Mouse (Mus musculus): ENCODE measurements around the gene Olfr1065. TPM values are rescaled to one million over a fixed set of nuclear protein-coding genes. Genes with fewer than 3 reads are reported as not detected.
"Not testable (repeated sequence)": the region's sequence is repeated elsewhere in the genome, so short reads cannot be mapped to it uniquely, and the experiment has no call there.

Gene Olfr1065
- polyA plus RNA-seq (2014; fragmentation: Nextera tagmentation; extraction: Ambion mirVana) = not detected in 2 replicates

DNA sequence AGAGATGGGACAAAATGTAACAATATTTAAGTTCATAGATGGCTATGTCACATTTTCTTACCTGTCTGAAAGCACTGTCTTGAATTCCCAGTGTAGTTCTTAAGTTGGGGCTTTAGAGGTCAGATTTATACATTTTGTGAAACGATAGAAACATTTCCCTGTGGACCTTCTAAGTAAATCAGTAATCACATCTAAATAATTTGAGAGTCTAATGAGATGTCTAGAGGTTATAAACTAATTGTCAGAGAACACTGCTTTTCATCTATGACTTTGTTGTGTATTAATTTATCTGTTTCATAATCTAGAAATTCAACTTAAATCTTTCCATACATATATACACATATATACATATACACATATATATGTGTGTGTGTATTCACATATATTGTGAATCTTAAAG, at the start of gene Olfr1065:
Gene Olfr1065, minus strand, starts transcription at position 101 of the 400 bp plus-strand sequence.
- not testable (repeated sequence) for DNase-seq (ENCODE audit: low spot score); H3K27me3 ChIP-seq (ENCODE audit: control insufficient read depth, insufficient read depth, low read length); H3K9ac ChIP-seq (replicated peaks; ENCODE audit: low read length); H3K4me1 ChIP-seq (ENCODE audit: control insufficient read depth, insufficient read depth, low read length); H3K36me3 ChIP-seq (replicated peaks; ENCODE audit: control insufficient read depth, insufficient read depth, low read depth, low read length); H3K27ac ChIP-seq (replicated peaks; ENCODE audit: low read depth, low read length); H3K4me2 ChIP-seq (ENCODE audit: low read depth, low read length); H3K4me3 ChIP-seq (ENCODE audit: low read depth, low read length); H3K9me3 ChIP-seq (replicated peaks; ENCODE audit: control insufficient read depth, low read length); ATAC-seq (replicated peaks; ENCODE audit: insufficient number of reproducible peaks, low FRiP score, low TSS enrichment, low read depth)
- WGBS = no CpG with 5 or more reads among the region's 1 CpGs

DNA sequence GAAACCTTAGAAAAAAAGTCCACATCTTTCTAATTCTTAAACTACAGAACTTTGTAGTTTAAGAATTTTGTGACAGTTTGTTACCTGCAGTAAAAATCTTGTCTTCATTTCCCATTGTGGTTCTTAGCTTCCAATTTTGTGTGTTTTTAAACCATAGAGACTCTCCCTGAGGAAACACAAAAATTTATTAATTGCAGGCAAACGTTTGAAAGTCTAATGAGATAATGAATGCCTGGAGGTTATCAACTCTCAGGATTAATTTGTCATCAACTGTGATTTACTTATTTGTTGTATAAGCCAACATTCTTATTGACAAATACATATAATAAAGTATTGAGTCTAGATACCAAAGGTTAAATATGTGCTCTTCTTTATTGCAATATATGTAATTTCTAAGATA, 36.9 kb upstream of the Olfr1065 start, which contains the start of gene Olfr228:
Gene Olfr228, minus strand, starts transcription at position 101 of the 400 bp plus-strand sequence.
- no peaks in the 10 kb centered on the region for H3K36me3 ChIP-seq (replicated peaks; ENCODE audit: control insufficient read depth, insufficient read depth, low read depth, low read length)
- no peak within 1 kb of the TSS for H3K4me3 ChIP-seq (ENCODE audit: low read depth, low read length)
- DNase-seq (ENCODE audit: low spot score) (no peak), ATAC-seq (replicated peaks; ENCODE audit: insufficient number of reproducible peaks, low FRiP score, low TSS enrichment, low read depth) (no peak)
- no peaks in the 10 kb centered on the region for H3K27me3 ChIP-seq (ENCODE audit: control insufficient read depth, insufficient read depth, low read length)
- no peak within 1 kb of the TSS for H3K27ac ChIP-seq (replicated peaks; ENCODE audit: low read depth, low read length)
- H3K4me1 ChIP-seq (ENCODE audit: control insufficient read depth, insufficient read depth, low read length) = no peaks in the 10 kb centered on the region
- H3K4me2 ChIP-seq (ENCODE audit: low read depth, low read length) = no peak within 1 kb of the TSS
- no peak within 1 kb of the TSS for H3K9ac ChIP-seq (replicated peaks; ENCODE audit: low read length)
- 28% methylated on average over 1 of the region's 1 CpGs for WGBS
- H3K9me3 ChIP-seq (replicated peaks; ENCODE audit: control insufficient read depth, low read length) = no peaks in the 10 kb centered on the region

DNA sequence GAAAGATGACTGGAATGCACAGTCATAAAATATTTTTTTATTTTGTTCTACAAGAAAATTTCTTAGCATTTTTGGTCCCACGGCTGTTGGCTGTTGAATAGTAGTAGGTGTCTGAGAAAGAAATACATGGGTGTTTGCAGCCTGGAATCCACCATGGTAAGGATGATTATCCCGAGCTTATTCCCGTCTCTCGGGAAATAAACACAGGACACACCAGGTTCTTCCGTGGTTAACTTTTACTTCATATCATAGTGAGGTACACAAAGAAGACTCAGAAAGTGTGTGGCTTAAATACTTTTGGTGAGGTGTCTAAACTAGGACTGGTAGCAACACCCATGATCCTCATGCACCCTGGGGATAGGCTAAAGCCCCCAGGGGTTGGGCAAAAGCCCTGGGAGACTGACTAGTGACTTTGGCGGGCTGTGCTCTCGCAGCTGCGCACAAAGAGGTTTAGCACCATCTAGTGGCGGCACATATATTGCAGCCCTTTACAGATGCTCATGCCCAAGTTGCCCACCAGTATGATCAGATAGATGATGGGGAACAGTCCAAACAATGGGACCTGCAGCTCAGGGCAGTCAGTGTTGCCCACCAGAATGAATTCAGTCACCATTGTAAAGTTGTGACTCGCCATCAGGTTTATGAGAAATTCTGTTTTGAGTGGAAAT, 14.2 kb upstream of the Olfr1065 start:
- H3K36me3 ChIP-seq (replicated peaks; ENCODE audit: control insufficient read depth, insufficient read depth, low read depth, low read length) = no peaks in the 10 kb centered on the region
- no peaks in the 10 kb centered on the region for H3K27me3 ChIP-seq (ENCODE audit: control insufficient read depth, insufficient read depth, low read length)
- no peaks in the 10 kb centered on the region for H3K9me3 ChIP-seq (replicated peaks; ENCODE audit: control insufficient read depth, low read length)
- WGBS = 39% methylated on average over 10 of the region's 10 CpGs
- no peaks in the 10 kb centered on the region for H3K4me1 ChIP-seq (ENCODE audit: control insufficient read depth, insufficient read depth, low read length)
- no peak overlapping the region for H3K27ac ChIP-seq (replicated peaks; ENCODE audit: low read depth, low read length)
- DNase-seq (ENCODE audit: low spot score) (peak; percentile 75), ATAC-seq (replicated peaks; ENCODE audit: insufficient number of reproducible peaks, low FRiP score, low TSS enrichment, low read depth) (0 out of 2 replicates have a peak, but pooled peaks have one; percentile 59)
- no peak overlapping the region for H3K4me3 ChIP-seq (ENCODE audit: low read depth, low read length)
- H3K4me2 ChIP-seq (ENCODE audit: low read depth, low read length) = no peak overlapping the region
- no peak overlapping the region for H3K9ac ChIP-seq (replicated peaks; ENCODE audit: low read length)

DNA sequence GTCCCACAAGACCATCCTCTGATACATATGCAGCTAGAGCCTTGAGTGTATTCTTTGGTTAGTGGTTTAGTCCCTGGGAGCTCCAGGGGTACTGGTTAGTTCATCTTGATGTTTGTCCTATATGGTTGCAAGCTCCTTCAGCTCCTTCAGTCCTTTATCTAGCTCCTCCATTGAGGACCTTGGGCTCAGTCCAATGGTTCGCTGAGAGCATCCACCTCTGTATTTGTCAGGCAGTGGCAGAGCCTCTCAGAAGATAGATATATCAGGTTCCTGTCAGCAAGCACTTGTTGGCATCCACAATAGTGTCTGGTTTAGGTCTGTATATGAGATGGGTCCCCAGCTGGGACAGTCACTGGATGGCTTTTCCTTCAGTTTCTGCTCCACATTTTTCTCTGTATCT, 10.0 kb upstream of the Olfr1065 start:
- 77% methylated on average over 1 of the region's 1 CpGs for WGBS
- Histone ChIP-seq H3K4me2 (ENCODE audit: low read depth, low read length) (no peak overlapping the region), H3K4me3 (ENCODE audit: low read depth, low read length) (no peak overlapping the region), H3K36me3 (replicated peaks; ENCODE audit: control insufficient read depth, insufficient read depth, low read depth, low read length) (no peaks in the 10 kb centered on the region), H3K27me3 (ENCODE audit: control insufficient read depth, insufficient read depth, low read length) (no peaks in the 10 kb centered on the region), H3K4me1 (ENCODE audit: control insufficient read depth, insufficient read depth, low read length) (no peaks in the 10 kb centered on the region), H3K9ac (replicated peaks; ENCODE audit: low read length) (no peak overlapping the region), H3K9me3 (replicated peaks; ENCODE audit: control insufficient read depth, low read length) (no peaks in the 10 kb centered on the region), H3K27ac (replicated peaks; ENCODE audit: low read depth, low read length) (no peak overlapping the region)
- no peak for DNase-seq (ENCODE audit: low spot score)
- no peak for ATAC-seq (replicated peaks; ENCODE audit: insufficient number of reproducible peaks, low FRiP score, low TSS enrichment, low read depth)

DNA sequence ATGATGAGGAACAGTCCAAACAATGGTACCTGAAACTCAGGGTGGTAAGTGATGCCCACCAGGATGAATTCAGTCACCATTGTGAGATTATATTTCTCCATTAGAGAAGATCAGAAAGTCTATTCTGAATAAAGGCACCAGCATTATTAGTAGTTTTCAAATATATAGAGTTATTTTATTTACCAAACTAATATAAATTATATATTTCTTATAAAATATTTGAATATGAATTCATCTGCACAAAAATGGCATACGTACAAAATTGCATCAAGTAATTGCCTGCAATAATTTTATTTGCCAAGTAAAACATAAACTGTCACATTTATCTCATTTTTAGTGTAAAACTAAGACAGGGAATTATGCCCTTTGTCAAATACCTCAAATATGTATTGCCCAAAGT, 5.8 kb upstream of the Olfr1065 start, which contains the start of gene Olfr1066:
Gene Olfr1066, minus strand, starts transcription at position 101 of the 400 bp plus-strand sequence.
- H3K27ac ChIP-seq (replicated peaks; ENCODE audit: low read depth, low read length) = no peak within 1 kb of the TSS
- no peak within 1 kb of the TSS for H3K9ac ChIP-seq (replicated peaks; ENCODE audit: low read length)
- H3K4me1 ChIP-seq (ENCODE audit: control insufficient read depth, insufficient read depth, low read length) = no peaks in the 10 kb centered on the region
- ATAC-seq (replicated peaks; ENCODE audit: insufficient number of reproducible peaks, low FRiP score, low TSS enrichment, low read depth) = no peak
- WGBS = 81% methylated on average over 1 of the region's 1 CpGs
- H3K9me3 ChIP-seq (replicated peaks; ENCODE audit: control insufficient read depth, low read length) = no peaks in the 10 kb centered on the region
- no peaks in the 10 kb centered on the region for H3K27me3 ChIP-seq (ENCODE audit: control insufficient read depth, insufficient read depth, low read length)
- DNase-seq (ENCODE audit: low spot score) = no peak
- H3K4me2 ChIP-seq (ENCODE audit: low read depth, low read length) = no peak within 1 kb of the TSS
- H3K36me3 ChIP-seq (replicated peaks; ENCODE audit: control insufficient read depth, insufficient read depth, low read depth, low read length) = no peaks in the 10 kb centered on the region
- H3K4me3 ChIP-seq (ENCODE audit: low read depth, low read length) = no peak within 1 kb of the TSS

DNA sequence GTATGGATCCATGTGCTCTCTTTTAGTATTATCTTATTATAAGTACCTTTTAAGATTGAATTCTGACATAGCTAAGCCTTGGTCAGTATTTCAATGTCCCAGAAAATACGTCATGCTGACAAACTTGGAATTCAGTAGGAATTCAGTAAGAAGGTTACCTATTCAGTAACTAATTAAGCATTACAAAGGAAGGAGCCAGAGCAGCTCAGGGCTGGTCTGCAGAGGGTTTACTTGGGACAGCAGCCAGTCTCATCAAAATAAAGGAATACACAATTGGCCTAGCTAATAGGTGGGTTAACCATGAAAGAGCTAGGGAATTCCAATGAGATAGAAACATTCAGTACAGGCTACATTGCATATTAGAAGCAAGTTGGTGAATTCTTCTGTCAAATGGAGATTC, 8.3 kb downstream of the Olfr1065 start:
- not testable (repeated sequence) for H3K36me3 ChIP-seq (replicated peaks; ENCODE audit: control insufficient read depth, insufficient read depth, low read depth, low read length); H3K4me2 ChIP-seq (ENCODE audit: low read depth, low read length); H3K4me3 ChIP-seq (ENCODE audit: low read depth, low read length); H3K9ac ChIP-seq (replicated peaks; ENCODE audit: low read length); H3K27me3 ChIP-seq (ENCODE audit: control insufficient read depth, insufficient read depth, low read length); H3K4me1 ChIP-seq (ENCODE audit: control insufficient read depth, insufficient read depth, low read length); ATAC-seq (replicated peaks; ENCODE audit: insufficient number of reproducible peaks, low FRiP score, low TSS enrichment, low read depth); H3K27ac ChIP-seq (replicated peaks; ENCODE audit: low read depth, low read length); H3K9me3 ChIP-seq (replicated peaks; ENCODE audit: control insufficient read depth, low read length); DNase-seq (ENCODE audit: low spot score)
- 73% methylated on average over 1 of the region's 1 CpGs for WGBS

DNA sequence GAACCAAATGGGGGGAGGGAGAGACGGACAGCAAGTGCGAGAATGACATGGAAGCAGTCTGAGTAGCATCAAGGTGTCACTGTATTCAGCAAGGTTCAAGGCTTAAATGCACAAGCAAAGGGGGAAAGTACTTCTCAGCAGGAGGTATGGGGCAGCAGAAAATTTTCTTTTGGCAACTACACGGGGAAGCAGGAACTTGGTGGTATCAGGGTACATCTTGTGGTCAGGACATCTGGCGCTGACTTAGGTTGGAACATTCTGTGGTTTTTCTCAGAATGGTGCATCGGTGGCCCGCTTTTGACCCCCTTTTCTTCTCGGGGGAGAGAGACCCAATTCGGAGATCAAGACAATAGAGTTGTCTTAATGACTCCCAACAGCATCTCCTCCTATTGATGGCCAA, 21.9 kb downstream of the Olfr1065 start:
- DNase-seq (ENCODE audit: low spot score); ATAC-seq (replicated peaks; ENCODE audit: insufficient number of reproducible peaks, low FRiP score, low TSS enrichment, low read depth); H3K4me3 ChIP-seq (ENCODE audit: low read depth, low read length); H3K27me3 ChIP-seq (ENCODE audit: control insufficient read depth, insufficient read depth, low read length); H3K36me3 ChIP-seq (replicated peaks; ENCODE audit: control insufficient read depth, insufficient read depth, low read depth, low read length); H3K9me3 ChIP-seq (replicated peaks; ENCODE audit: control insufficient read depth, low read length); H3K4me1 ChIP-seq (ENCODE audit: control insufficient read depth, insufficient read depth, low read length); H3K27ac ChIP-seq (replicated peaks; ENCODE audit: low read depth, low read length); H3K4me2 ChIP-seq (ENCODE audit: low read depth, low read length); H3K9ac ChIP-seq (replicated peaks; ENCODE audit: low read length): not testable (repeated sequence)
- 92% methylated on average over 8 of the region's 8 CpGs for WGBS

DNA sequence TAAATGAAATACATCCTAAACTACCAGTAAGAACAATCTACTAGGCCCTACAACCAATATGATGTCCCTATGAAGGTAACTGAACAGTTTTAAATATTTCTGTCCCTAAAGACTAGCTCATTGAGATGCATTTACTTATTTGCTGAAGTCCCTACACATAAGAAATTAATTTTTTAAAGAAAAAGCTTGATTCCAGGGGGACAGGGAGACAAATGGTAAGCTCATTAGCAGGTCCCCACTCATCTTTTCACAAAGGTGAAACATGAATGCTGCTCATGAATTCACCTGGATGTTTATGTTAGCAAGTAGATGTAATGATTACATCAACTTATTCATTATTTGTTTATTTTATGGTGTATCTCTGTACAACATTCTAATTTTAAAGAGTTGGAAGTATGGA, 23.7 kb downstream of the Olfr1065 start, which contains the start of gene Olfr1062:
Gene Olfr1062, minus strand, starts transcription at position 101 of the 400 bp plus-strand sequence.
- not testable (repeated sequence) for H3K27me3 ChIP-seq (ENCODE audit: control insufficient read depth, insufficient read depth, low read length); H3K27ac ChIP-seq (replicated peaks; ENCODE audit: low read depth, low read length); H3K4me1 ChIP-seq (ENCODE audit: control insufficient read depth, insufficient read depth, low read length); DNase-seq (ENCODE audit: low spot score); H3K4me3 ChIP-seq (ENCODE audit: low read depth, low read length); H3K9ac ChIP-seq (replicated peaks; ENCODE audit: low read length); ATAC-seq (replicated peaks; ENCODE audit: insufficient number of reproducible peaks, low FRiP score, low TSS enrichment, low read depth); H3K36me3 ChIP-seq (replicated peaks; ENCODE audit: control insufficient read depth, insufficient read depth, low read depth, low read length); H3K4me2 ChIP-seq (ENCODE audit: low read depth, low read length); H3K9me3 ChIP-seq (replicated peaks; ENCODE audit: control insufficient read depth, low read length)

All from embryonic facial prominence, embryonic 11.5 days (tissue).